Mouse (Mus musculus) adrenal gland, adult 8-10 months (tissue): ENCODE measurements around the gene Atf1. TPM values are rescaled to one million over a fixed set of nuclear protein-coding genes. Genes with fewer than 3 reads are reported as not detected.
"Not testable (repeated sequence)": the region's sequence is repeated elsewhere in the genome, so short reads cannot be mapped to it uniquely, and the experiment has no call there.

Source experiments
- DNase-seq: peaks from one replicate; pipeline ENCODE4 v3.0.0; 2022
- total RNA-seq, 4 experiments: library from RNA; stranded (reverse); gene quantifications; 2 replicates each; pipeline ENCODE4 v1.2.4; 2022

Gene Atf1
- total RNA-seq, 4 experiments from 2014 or later: 61.9 to 72.1 (median 66.3) TPM

DNA sequence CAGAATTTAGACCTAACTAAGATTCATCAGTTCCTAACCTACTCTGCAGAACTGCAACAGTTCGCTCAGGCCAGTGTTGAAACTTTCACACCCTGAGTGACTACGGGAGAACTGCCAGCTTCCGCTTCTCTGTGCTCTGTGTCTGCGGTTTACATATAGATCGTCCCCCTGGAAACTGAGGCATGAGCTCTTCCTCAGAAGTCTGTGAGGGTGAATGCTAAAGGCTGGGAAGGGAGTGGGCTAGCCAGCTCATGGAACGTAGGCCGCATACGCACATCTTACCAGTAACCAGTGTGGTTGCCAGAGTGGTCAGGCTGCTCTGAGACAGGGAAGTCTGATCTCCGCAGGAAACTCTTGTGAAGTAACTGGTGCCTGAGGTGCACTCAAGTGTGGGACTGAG lies 11.4 kb upstream of the Atf1 start:
- no peak for DNase-seq

DNA sequence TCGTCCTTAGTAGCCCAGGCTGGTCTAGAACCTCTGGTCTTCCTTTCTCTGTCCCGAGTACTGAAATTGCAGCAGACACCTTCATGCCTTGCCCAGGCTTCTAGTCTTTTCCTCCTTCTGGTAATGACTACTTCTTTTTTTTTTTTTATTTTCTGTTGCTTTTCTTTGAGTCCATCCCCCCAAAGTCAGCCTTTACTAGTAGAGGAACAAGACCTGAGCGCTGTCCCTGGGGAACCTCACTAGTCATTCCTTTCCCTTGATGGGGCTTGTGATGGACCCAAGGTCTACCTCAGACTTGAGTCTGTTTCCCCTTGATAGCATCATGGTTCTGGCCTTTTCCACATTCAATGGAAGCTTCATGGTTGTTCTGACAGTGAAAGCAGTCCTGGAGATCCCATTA lies 9.6 kb upstream of the Atf1 start:
- no peak for DNase-seq

DNA sequence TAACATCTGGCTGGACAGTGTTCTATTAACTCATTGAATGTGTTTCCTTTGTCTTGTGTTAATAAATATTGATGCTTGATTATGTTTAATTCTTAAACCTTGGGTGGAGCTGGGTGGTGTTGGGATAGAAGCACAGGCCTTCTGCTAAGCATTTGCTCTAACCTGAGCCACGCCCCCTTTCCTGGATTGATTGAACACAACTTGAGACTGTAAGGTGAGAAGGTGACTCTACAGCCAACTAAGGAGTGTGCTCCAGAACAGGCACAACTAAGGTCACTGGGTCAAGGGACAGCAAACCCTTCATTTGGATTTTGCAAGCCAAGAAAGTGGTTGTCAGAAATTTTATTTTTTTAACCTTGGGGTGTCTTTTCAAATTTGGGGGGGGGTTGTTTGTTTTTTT lies 8.2 kb upstream of the Atf1 start:
- no peak for DNase-seq

DNA sequence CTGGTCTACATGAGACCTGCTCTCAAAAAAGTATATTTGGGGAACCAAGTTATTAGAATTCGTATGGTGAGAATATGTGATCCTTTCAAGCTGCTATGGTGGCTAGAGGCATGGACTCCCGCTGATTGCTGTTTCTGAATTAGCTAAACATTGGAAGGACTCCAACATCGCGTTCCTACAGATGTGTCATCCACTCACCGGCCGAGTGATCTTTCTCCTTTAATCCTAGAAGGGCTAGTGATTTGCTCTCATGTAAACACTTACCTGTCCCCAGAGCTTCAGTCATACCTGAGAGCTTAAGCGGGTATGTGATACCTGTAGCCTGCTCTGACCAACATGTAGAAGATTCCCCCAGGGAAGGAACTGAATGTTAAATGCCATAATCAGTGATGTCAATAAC lies 6.7 kb upstream of the Atf1 start:
- DNase-seq: no peak

DNA sequence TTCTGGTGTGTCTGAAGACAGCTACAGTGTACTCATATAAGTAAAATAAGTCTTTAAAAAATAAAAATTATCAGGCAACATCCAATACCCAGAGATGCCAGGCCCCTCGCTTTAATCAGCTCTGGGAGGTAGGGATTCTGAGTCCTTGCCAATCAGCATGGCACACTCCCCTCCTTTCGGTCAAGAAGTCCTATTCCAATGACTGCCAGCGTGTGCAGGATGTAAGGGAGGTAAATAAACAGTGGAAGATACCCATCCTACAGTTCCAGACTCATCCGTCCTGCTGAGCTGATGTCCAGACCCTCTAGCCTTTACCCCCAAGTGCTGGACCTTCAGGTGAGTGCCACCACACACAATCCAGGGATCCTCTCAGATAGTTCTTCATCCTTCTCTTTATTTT lies 2.2 kb upstream of the Atf1 start:
- no peak for DNase-seq

DNA sequence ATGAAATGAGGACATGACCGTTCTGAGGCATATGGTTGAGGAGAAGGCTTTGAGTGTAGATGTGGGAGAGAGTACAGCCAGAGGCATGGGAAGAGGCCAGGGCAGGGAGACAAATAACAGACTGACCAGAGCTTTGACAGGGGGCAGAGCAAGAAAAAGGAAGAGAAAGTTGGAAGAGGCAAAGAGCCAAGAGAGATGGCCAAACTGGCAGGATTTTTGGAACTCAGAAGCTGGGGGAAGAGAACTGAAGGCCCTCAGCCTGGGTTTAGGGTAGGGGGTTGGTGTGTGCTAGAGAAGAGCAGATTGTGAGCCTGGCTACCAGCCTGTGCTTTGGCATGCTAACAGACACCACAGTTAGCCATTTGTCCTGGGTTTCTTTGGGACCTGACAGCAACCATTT lies 1.7 kb upstream of the Atf1 start:
- DNase-seq: no peak

DNA sequence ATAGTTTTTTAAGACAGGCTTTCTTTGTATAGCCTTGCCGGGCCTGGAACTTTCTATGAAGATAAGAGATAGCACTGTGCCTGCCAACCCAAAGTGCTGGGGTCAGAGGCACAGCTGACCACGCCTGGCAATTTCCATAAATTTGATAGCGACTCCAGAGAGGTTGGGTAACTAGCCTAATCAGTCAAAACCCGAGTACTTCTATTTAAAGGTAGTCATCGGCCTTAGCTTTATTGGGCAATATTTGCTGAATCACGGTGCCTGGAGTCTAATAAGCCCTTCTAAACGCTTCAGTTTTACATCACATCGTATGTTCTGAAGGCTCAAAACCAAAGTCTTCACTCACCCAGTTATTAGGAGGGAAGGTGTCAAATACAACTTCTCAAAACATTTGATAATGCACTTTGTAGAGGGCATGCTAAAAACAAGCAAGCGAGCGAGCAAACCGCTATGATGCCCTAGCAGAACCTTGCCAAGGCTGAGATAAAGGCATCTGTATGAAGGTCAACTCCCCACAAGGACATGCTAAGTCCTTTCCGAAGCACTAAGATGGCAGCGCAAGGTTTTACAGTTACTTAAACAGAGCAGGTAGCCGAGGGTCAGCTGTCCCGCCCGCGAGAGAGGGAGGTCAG lies 472 bp upstream of the Atf1 start:
- peak; percentile 57 for DNase-seq

DNA sequence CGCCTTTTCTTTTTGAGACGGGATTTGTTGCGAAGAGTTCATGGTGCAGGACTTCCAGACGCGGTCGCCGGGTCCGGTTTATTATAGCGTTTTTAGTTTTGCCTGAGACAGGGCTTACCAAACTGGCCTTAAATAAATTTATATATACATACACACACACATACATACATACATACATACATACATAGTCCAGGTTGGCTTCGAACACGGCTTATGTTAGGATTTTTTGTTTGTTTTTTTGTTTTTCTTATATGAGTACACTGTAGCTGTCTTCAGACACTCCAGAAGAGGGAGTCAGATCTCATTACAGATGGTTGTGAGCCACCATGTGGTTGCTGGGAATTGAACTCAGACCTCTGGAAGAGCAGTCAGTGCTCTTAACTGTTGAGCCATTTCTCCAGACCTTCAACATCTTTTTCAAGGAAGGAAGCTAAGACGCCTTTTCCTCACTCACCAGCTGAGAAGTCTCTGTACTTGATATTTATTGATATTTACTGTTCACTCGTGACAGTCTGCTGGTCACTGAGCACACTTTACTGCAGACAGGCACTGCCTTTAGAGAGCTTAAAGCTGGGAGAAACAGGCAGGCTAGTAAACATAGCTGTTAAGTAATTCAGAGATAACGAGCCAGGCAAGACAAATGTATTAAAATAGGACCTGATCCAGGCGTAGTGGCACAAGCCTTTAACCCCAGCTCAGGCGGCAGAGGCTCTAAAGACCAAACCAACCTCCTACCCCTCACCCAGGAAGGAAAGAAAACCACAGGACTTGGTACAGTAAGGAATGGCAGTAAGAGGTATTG lies 1.1 kb downstream of the Atf1 start:
- no peak for DNase-seq

DNA sequence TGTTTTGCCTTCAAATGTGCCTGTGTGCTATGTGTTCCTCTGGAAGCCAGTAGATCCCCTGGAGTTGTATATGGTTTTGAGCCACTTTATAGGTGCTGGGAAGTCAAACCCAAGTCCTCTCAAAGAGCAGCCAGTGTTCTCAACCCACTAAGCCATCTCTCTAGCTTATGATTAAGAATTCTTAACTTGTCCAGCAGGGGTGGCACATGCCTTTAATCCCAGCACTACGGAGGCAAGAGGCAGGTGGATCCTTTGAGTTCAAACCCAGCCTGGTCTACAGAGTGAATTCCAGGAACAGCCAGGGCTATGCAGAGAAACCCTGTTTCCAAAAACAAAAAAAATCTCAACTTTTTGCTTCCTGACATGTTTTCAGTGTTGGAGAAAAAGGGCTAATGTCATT lies 3.0 kb downstream of the Atf1 start:
- no peak for DNase-seq

DNA sequence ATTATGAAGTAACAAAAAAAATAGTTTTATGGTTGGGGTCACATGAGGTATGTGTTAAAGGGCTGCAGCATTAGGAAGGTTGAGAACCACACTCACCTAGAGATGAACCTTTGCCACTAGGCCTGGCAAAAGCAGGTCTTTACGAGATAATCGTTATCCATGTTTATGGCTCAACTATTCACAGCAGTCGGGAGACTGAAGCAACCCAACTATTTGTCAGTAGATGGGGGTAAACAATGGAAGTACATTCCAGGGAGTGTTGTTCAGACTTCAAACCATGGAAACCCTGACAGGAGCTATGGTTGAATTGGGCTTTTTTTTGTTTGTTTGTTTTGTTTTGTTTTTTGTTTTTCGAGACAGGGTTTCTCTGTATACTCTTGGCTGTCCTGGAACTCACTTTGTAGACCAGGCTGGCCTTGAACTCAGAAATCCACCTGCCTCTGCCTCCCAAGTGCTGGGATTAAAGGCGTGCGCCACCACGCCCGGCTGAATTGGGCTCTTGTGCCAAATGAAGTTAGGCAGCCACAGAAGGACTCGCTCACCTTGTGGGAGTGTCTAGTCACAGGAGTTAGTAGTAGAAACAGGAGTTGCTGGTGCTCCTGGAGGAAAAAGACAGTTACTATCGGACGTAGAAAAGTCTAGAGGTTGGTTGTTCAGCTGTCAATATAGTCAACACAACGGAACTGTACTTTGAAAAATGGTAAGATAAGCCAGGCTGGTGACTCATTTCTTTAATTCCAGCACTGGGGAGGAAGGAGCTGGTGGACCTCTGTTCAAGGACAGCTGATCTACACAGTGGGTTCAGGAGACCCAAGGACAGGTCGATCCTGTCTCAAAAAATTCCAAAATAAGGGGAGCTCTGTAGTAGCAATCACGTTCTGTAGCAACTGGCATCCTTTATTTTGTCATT lies 4.3 kb downstream of the Atf1 start:
- no peak for DNase-seq

DNA sequence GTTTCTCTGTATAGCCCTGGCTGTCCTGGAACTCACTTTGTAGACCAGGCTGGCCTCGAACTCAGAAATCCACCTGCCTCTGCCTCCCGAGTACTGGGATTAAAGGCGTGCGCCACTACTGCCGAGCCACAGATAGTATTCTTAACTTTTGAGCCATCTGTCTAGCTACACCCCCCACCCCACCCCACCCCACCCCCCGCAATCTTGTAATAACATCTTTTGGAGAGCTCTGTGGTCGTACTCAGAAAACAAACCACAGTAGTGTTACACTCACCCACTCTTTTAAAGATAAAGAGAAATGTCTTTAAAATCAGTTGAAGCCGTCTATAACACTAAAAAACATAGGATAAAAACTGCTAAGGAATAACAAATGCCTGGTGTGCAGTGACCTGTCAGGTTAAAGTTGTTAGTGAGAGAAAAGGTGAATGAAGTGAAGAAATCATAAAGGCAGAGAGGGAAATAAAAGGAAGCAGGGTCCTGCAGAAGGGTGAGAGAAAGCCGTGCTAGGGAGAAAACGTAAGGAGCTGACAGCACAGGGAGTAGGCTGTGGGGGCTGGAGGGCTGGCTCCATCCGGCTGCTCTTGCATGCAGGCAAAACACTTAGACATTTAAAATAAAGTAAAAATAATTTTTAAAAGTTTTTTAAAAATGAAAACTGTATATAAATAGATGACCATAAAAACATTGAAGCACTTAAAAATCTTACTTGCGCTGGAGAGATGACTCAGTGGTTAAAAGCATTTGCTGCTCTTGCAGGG lies 7.8 kb downstream of the Atf1 start:
- DNase-seq: no peak

DNA sequence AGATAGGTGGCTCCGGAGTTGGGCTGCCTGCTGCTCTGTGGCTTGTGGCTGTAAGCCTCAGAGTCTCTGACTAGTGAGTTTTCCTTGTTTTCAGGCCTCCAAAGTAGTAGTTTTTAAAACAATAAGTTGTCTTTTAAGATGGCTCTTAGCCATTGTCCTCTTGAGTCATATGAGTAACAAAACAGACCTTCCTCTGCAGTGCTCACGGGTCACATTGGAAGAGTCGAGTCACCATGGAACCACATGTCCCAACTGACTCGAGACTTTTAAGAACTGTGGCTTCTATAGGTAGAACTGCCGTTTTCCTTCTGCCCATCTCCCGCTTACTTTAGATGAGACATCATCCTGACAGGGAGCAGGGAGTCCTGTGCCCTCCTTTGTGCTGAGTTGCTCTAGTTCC lies 9.3 kb downstream of the Atf1 start:
- DNase-seq: no peak

DNA sequence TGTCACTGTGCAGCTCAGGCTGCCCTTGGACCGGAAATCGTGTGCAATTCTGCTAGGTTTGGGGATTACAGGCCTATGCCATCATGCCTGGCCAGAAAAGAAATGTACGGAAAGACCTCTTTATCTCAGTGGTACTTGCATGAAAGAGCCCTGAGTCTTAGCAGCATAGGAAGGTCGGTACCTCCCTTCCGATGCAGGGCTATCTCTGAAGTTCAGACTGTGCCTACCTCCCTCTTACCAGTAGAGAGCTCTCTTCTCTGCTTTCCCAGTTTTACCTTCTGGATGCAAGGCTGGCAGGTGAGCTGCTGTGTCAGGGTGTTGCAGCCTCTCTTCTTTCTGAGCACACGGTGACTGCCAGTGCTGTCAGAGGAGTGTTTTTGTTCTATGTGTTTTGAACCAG lies 14.2 kb downstream of the Atf1 start:
- DNase-seq: no peak

DNA sequence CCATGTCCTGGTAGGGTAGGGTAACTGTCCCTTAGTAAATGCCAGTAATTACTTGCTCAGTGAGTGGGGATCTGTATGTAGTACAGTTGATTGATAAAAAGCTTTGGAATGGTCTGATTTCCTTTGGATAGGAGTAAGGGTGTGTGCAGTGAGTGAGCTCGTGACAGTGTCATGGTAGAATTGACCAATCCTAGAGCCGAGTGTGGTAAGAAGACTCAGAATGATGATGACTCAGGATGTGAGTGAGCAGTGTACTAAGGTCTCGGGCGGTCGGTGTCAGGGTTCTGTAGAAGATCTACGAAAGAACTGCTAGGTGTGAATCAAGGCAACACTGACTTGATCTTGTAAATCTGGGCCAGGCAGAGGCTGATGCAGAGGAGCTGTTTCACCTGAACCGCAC lies 18.3 kb downstream of the Atf1 start:
- no peak for DNase-seq

DNA sequence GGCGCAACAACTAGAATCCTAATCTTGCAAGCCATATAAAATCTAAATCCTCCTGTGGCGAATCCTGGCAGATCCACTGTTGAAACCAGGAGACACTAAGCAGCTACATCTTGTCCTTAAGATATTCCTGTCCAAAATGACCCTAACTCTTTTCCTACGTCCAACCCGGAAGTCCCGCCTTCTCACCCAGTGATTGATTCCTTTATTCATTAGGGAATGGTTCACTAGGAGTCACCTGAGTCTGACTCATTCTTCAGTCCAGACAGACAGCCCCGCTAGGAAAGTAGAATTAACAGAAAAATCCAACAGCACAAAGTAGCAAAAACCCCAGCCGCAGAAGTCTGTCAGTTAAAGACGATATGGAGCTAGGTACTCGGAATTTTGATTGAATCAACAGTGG lies 19.7 kb downstream of the Atf1 start:
- DNase-seq: no peak

DNA sequence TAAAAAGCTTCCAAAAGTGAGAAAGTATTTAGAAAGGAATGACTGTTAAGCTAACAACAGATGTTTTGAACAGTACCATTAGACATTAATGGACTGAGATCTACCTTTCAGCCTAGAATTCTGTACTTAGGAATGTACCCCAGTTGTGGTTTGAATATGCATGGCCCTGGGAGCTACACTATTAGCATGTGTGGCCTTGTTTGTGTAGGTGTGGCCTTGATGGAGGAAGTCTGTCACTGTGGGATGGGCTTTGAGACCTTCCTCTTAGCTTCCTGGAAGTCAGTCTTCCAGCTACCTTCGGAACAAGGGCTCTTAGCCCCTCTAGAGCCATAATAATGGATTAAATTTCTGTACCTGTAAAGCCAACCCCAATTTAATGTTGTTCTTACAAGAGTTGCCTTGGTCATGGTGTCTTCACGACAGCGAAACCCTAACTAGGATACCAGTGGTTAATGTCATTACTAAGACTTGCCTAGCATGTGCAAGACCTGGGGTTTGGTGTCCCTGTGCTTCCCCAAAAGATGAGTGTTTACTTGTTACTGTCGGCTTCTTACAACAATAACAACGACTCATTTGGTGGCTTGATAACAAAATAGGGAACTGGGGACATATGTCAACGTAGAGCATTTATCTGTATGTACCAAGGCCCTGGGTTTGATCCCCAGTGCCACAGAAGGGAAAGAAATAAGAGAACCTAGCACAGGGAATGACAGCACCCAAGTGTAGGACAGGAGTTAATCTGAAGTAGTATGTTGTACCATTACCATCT lies 21.2 kb downstream of the Atf1 start:
- DNase-seq: no peak

DNA sequence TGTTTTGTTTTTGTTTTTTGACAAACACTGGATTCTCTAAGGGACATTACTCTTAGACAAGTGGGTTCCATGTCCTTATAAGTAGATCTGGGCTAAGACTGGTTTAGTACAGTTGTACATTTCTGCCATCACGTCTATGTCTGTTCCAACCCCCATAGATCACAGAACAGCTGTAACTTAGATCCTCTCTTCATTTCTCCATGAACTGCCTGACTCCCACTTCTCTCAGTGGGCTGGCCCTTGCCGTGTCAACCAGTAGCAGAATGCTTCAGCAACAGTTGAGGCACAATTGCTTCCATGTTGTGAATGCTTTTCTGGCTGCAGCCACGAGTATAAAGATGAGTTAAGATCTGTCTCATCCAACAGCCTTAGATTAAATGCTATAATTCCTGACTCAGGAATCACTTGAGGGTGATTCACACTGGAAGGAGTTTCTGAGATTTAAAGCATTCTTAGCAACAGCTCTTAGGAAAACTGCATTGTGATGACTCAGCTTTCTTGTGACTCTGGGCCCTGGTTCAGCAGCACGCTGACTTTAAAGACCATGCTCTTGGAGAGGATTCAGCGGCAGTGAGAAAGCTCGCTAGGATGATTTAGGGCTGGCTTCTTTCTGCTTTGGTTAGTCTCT lies 23.6 kb downstream of the Atf1 start:
- DNase-seq: no peak

DNA sequence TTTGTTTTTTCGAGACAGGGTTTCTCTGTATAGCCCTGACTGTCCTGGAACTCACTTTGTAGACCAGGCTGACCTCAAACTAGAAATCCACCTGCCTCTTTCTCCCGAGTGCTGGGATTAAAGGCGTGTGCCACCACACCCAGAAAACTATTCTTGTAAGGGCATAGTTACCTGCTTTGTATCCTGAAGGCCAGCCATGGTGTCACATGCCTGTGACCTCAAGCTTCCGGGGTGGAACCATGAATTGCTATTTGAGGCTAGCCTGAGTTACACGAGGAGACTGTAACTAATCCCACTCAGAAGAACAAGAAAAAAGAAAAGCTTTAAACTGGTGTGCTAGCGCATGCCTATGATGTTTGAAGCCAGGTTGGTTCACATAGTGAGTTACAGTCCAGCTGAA lies 28.8 kb downstream of the Atf1 start:
- DNase-seq: no peak

DNA sequence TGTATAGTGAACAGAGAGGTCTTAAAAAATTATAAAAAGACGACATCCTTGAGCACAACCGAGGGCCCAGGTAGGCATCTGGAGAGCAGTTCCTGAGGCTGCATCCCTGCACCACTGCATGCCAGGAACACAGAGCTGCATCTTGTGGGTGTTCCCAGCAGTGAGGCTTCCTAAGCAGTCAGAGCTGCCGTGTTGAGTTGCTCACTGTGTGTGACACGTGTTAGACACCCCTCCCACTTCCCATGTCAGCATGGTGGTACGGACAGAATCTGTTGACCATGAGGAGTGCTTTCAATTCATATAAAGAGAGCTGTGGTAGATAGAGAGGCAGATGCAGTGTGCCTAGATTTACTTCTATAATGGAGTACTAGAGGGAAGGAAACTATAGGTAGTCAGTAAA lies 29.7 kb downstream of the Atf1 start:
- DNase-seq: no peak

DNA sequence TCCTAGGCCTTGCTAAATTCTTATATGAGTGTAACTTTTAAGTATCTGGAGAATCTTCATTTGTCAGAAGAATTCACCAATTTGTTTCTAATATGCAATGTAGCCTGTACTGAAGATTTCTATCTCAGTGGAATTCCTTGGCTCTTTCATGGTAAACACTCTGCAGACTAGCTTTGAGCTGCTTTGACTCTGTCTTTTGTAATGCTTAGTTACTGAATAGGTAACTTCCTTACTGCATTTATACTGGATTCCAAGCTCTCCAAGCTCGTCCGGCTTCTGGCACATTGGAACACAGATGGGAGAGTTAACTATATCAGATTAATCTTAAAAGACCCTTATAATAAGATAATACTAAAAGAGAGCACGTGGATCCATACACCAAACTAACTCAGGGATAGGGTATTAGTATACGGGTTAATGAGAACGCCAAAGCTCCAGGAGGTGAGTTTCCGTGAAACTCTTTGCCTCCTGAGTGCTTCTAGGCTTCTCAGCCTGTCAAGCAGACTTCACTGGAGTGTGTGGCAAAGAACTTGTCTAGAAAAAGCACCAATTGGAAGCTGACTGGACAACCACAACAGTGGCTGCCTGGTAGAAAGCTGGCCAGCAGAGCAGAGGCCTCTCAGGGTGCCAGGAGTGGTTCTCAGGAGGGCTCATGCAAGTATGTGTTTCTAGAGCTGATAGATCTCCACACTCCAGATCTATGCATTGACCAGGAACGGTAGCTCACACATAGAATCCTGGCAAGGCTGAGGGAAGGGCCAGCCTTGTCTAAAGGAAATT lies 31.2 kb downstream of the Atf1 start:
- no peak for DNase-seq

DNA sequence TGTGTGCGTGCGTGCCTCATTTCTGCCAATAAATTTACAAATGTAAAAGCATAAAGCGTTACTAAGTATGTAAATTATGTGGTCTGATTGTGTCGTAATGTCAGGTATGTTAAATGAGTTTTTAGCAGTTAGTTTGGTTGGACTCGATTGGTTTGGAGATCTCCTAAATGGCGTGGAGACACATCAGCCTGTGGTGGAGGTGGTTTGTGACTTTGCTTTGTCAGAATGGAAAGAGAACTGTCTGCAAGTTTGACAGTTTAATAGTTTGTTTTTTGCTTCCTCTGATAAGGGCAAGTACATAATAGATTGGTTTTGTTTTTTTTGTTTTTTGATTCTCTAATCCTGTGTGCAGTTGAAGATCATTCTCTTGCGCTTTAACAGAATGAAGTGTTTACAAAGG lies 32.7 kb downstream of the Atf1 start:
- DNase-seq: not testable (repeated sequence)
